Mouse (Mus musculus): Measurements from ENCODE around the gene Cela2a. TPM values are rescaled to one million over a fixed set of nuclear protein-coding genes. Genes with fewer than 3 reads are reported as not detected.

Cela2a gene
- polyA plus RNA-seq (2014; fragmentation: Illumina TruSeq; extraction: RNeasy Lipid Tissue Mini Kit (QIAGEN cat#74804); ENCODE audit: low read depth, low replicate concordance), result not detected

DNA sequence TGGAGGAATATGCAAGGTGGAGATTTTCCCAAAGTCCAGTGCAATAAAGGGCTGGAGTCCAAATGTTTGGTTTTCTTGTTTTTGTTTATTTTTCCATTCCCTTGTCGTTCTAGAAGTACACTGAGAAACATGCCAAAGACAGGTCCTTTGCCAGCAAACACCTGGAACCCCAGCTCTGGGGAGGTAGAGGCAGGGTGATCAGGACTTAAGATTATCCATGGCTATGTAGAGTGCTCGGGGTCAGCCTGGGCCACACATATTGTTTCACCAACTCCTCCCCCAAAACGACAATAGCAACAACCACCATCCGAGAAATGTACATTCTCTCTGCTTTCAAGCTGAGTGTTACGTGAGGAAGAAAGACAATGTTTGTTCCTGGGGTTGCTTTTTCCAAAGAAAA lies at the start of gene Cela2a:
TSS of gene Cela2a (minus strand) at position 101 of the 400 bp plus-strand sequence.

DNA sequence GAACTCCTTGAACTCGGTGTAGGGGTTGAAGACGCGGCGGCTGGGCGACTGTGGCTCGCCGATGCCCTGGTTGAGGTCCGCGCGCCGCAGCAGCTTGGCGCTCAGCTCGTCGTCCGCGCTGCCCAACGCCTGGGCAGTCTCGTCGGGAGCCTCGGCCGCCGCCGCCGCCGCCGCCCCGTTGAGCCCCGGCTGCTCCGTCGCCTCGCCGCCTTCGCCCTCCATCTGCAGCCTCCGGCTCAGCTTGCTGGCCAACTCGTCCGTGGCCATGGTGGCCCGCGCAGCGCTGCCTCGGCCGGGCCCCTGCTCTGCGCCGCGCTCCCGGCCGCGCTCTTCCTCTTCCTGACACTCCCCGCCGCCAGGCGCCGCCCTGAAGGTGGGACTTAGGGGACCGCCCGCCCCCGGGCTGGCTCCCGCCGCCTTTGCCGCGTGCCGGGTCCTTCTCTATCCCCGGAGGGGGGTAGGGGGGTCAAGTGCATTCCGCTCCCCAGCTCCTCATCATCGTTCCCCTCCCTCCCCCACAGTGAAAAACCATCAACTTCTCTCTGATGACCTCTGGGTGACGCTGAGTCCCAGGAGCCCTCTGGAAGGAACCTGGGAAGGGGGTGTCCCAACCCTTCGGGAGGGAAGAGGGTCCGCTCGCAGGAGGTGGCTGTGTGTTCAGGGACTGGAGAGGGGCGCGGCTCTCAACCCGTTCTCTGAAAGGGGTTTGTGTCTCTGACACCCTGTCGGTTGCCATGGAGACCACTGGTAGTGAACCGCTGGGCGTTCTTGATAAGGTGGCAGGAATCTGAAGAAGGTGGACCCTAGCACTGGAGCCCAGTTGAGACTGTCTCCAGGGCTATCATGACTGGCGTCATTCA lies 48.9 kb upstream of the Cela2a start, which contains the start of gene Efhd2:
TSS of gene Efhd2 (minus strand) at position 320 of the 860 bp plus-strand sequence.

DNA sequence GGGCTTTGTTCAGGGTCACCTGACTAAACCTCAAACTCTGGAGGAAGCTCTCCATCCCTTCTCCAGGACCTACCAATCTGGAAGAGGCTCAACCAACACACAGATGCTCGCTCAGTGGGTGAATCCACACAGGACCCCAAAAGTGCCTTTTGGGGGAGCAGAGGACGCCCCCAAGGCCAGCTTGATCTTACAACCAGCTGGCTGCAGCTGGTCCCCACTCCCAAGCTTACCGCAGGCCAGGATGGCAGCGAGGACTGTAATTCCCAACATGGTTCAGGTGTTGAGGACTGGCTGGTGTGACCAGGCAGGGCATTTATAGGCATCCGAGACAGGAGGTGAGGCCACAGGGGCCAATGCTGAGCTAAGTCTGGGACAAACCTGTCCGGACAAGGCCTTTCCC lies 20.0 kb upstream of the Cela2a start, which contains the start of gene Ctrc:
TSS of gene Ctrc (minus strand) at position 361 of the 400 bp plus-strand sequence.

DNA sequence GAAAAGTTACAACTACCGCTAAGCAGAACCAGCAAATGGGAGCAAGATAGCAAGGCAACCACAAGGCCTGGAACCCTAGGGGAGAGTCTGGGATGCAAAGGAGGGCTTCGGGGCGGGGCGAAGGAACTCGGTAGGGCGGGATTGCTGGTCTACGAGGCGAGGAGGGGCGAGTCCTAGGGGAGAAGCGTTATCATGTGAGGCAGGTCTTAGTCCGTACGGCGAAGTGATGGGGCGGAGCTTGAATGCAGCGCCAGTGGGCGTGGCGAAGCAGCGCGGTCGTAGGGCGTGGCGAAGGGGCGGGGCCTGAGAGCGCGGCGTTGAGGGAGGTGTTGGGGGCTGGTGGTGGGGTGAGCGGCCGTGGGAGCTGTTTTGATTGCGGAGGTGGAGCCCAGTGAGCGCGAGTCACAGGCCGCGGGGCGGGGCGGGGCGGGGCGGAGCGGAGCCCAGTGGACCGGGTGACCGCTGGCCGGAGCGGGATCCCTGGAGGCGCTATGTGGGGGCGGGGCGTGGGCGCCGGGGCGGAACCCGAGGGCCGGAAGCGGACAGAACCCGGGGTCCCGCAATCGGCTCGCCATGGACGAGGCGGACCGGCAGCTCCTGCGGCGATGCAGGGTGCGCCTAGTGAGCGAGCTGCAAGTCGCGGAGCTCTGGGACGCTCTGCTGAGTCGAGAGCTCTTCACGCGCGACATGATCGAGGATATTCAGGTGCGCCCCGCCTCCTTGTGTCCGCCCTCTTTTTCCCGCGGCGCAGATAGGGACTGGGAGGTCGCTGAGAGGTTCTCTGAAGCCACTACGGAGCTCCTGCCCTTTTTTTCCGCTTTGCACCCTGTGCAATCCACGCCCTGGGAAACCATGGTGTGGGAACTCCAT lies 32.4 kb downstream of the Cela2a start, which contains the start of gene Casp9:
TSS of gene Casp9 (plus strand) at position 331 of the 870 bp plus-strand sequence.

DNA sequence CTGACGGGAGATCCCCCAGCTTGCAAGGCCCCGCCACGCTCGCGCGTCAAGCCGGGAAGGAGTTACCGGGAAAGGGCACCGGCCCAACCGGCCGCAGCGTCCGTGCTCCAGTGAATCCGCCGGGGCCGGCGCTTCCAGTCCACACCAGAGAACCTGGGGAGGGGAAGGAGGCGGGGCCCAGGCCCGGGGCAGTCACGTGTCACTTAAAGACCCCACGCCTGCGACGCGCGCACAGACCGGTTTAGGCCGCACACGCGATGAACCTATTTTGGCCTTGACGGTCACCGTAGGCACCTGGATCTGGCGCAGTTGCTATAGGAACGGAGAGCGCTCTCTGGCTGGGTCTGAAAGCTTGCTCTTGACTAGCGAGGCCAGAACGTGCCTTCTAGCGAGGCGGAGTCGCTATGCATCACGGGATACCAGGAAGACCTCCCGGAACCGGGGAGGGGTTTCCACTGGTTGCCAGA lies 35.4 kb downstream of the Cela2a start, which contains the start of gene Dnajc16:
TSS of gene Dnajc16 (minus strand) at position 408 of the 467 bp plus-strand sequence.

Other genes starting within 250 kb of the Cela2a start
- gene Fblim1, start 220.1 kb downstream of the Cela2a start, polyA plus RNA-seq (2014; fragmentation: Illumina TruSeq; extraction: RNeasy Lipid Tissue Mini Kit (QIAGEN cat#74804); ENCODE audit: low read depth, low replicate concordance), result 1.3 TPM
- gene Tmem82, start 207.5 kb downstream of the Cela2a start, polyA plus RNA-seq (2014; fragmentation: Illumina TruSeq; extraction: RNeasy Lipid Tissue Mini Kit (QIAGEN cat#74804); ENCODE audit: low read depth, low replicate concordance), result 0.42 TPM
- gene Slc25a34, start 202.3 kb downstream of the Cela2a start, polyA plus RNA-seq (2014; fragmentation: Illumina TruSeq; extraction: RNeasy Lipid Tissue Mini Kit (QIAGEN cat#74804); ENCODE audit: low read depth, low replicate concordance), result 0.13 TPM
- 2.8 TPM for gene Plekhm2, start 161.3 kb downstream of the Cela2a start, polyA plus RNA-seq (2014; fragmentation: Illumina TruSeq; extraction: RNeasy Lipid Tissue Mini Kit (QIAGEN cat#74804); ENCODE audit: low read depth, low replicate concordance)
- gene Rsc1a1, start 140.6 kb downstream of the Cela2a start, polyA plus RNA-seq (2014; fragmentation: Illumina TruSeq; extraction: RNeasy Lipid Tissue Mini Kit (QIAGEN cat#74804); ENCODE audit: low read depth, low replicate concordance), result 0.28 TPM
- 5.7 TPM for gene Ddi2, start 102.7 kb downstream of the Cela2a start, polyA plus RNA-seq (2014; fragmentation: Illumina TruSeq; extraction: RNeasy Lipid Tissue Mini Kit (QIAGEN cat#74804); ENCODE audit: low read depth, low replicate concordance)
- not detected for gene Agmat, start 79.5 kb downstream of the Cela2a start, polyA plus RNA-seq (2014; fragmentation: Illumina TruSeq; extraction: RNeasy Lipid Tissue Mini Kit (QIAGEN cat#74804); ENCODE audit: low read depth, low replicate concordance)
- gene Dnajc16, start 35.2 kb downstream of the Cela2a start, polyA plus RNA-seq (2014; fragmentation: Illumina TruSeq; extraction: RNeasy Lipid Tissue Mini Kit (QIAGEN cat#74804); ENCODE audit: low read depth, low replicate concordance), result 3.8 TPM
- gene Casp9, start 32.5 kb downstream of the Cela2a start, polyA plus RNA-seq (2014; fragmentation: Illumina TruSeq; extraction: RNeasy Lipid Tissue Mini Kit (QIAGEN cat#74804); ENCODE audit: low read depth, low replicate concordance), result 4.0 TPM
- not detected for gene Ctrc, start 20.2 kb upstream of the Cela2a start, polyA plus RNA-seq (2014; fragmentation: Illumina TruSeq; extraction: RNeasy Lipid Tissue Mini Kit (QIAGEN cat#74804); ENCODE audit: low read depth, low replicate concordance)
- 2.5 TPM for gene Efhd2, start 48.8 kb upstream of the Cela2a start, polyA plus RNA-seq (2014; fragmentation: Illumina TruSeq; extraction: RNeasy Lipid Tissue Mini Kit (QIAGEN cat#74804); ENCODE audit: low read depth, low replicate concordance)
- 123 TPM for gene Fhad1, start 188.9 kb upstream of the Cela2a start, polyA plus RNA-seq (2014; fragmentation: Illumina TruSeq; extraction: RNeasy Lipid Tissue Mini Kit (QIAGEN cat#74804); ENCODE audit: low read depth, low replicate concordance)